Mouse (Mus musculus) c-Kit-positive CD71-positive TER-119-positive erythroid progenitor cells, embryonic 14.5 days (primary cell): ENCODE measurements around the gene Rad51b.

Experiments
- DNase-seq: peaks from one replicate; pipeline ENCODE4 v3.0.0-alpha.2; 2013; ENCODE audit warnings: low spot score

Gene Rad51b

GRCm38 (mm10) chr12:79531809-79532798 lies 235.0 kb downstream of the Rad51b start:
- no peak for DNase-seq

- no peak for DNase-seq
These were observed 237.7 kb downstream of the Rad51b start for GRCm38 (mm10) chr12:79534778-79535177.

DNA sequence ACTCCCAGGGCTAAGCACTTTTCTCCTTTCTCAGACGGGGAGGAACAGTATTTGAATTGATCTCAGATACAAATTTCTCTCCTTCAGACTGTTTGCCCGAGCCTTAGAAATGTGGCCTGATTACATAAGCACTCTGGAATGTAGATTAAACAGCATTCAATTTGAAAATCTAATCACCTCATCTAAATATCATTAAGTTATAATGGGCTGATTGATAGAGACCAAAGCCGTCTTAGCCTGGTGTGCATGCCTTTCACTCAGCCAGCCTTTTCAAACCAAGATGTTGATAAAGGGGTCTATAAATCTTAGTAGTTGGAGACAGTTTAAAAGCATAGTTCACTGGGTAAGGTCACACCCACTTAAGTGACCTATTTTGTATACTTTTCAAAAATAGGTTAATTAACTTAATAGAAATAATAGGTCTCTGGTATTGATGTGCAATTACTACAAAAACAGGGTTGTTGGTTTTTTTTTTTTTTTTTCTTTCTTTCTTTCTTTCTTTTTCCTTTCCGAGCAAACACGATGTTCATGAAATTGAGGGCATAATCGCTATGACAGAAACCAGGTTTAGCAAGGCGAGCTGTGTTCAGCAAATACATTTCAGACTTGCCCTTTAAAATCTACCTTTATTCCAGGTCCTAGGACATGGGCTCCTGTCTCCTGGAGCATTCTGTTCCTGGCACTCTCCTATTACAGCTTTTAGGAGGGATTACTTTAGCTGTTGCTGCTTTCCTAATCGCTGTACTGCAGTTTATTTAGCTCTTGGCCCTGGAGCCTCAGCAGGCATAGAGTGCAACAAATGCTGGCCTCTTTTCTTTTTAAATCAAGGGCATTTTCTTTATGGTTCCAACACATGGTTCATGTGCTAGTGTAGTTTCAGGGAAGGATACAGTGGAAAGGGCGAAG lies 238.7 kb downstream of the Rad51b start:
- DNase-seq: no peak

- no peak for DNase-seq
These were observed 243.1 kb downstream of the Rad51b start for GRCm38 (mm10) chr12:79540176-79540575.

DNA sequence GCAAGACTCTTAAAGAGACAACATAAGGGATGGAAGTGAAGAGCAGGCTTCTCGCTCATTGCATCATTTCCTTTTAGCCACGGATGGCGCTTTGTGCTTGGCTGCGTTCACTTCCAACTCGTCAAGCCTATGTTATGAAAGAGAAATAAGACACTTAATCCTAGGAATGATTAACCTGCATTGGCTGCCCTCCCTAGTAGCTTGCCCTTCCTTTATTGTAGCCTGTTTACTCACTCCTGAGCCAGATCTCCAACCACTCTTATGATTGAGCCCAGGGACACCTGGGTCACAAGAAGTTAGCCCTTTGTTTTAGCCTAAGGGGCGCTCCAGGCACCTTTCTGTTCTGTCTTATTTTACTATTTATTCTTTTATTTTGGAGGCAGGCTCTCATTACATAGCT lies 244.5 kb downstream of the Rad51b start:
- no peak for DNase-seq

GRCm38 (mm10) chr12:79545063-79545462 lies 248.0 kb downstream of the Rad51b start:
- no peak for DNase-seq

- DNase-seq: no peak
These were observed 250.5 kb downstream of the Rad51b start for GRCm38 (mm10) chr12:79547556-79547955.

DNA sequence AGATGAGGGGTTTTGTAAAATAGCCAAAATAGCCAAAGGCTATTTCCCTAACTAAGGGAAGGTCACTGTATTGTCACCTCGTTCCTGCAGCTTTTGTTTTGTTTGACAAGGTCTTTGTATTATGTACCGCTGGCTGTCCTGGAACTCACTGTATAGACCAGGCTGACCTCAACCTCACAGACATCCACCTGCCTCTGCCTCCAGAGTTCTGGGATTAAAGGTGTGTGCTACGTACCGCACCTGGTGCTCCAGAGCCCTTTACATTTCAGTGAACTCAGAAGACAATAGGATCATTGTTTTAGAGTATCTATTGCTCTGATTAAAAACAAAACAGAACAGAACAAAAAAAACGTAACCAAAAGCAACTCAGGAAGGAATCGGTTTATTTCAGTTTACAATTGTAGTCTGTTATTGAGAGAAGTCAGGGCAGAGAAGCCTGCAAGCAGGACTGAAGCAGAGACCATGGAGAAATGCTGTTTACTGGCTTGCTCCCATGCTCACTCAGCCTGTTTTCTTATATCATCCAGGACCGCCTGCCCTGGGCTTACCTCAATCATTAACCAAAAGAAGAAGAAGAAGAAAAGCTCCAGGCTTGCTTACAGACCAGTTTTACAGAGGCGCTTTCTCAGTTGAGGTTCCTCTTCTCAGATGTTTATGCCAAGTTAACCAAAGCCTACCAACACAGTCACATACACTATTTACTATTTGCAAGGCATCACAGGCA lies 251.7 kb downstream of the Rad51b start:
- no peak for DNase-seq

DNA sequence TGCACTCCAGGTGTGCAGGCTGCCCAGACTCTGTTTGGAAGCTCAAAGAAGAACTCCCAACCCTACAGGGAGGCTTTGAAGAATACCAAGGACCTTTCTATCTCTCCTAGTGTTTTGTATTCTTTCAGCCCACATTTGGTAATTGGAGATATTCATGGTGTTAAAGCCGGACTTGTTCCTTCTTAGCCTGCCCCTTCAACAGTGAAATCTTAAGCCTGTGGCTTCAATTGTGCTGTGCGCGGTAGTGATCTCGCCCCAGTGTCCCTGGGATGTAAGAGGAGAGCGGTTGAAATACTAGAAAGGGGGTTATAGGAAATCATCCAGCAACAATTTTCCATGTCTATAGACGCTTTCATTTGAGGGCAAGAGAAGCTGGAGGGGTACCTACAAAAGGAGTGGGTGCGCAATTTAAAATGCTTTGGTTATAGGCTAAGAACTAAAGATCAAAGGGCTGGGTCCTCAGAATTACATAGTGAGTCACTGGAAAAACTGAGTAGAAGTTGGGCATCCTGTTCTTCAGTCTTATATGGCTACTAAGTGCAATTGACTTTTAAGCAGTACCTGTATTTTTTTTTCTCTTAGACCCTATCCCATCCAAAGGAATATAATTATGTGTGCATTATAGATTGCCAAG lies 253.1 kb downstream of the Rad51b start:
- no peak for DNase-seq

DNA sequence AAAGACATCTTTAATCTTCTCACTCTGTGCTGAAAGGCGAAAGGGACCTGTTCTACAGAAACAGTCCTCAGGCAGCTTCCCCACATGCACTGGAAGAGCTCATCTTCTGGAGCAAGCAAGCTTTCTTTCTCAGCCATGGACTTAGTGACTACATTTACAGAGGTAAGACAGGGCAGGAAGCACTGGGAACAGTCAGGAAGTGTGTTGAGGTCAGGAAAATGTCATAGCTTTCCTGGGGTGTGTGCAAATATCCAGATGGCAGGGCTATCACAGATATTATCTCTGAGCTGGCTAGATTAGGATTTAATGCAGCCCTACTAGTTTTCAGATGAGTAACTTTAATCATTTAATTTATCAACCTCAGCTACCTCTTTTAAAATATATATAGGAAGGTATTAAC lies 254.2 kb downstream of the Rad51b start:
- no peak for DNase-seq

DNA sequence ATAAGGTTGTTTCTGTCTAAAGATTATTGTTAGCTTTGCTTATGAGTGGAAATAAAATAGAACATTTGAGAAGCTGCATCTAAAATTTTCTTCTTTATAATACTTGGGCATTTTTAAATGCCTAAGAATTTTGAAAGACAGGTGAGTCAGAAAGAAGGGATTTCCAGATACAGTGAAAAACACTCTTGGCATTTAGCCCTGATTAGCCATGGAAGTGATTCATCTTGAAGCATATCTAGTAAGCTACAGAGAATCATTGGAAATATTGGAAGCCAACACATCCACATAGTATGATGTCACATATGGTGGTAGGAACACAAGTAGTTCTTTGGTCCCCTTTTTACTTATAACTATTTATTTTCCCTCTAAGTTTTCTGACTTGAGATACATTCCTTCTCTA lies 256.0 kb downstream of the Rad51b start:
- no peak for DNase-seq

DNA sequence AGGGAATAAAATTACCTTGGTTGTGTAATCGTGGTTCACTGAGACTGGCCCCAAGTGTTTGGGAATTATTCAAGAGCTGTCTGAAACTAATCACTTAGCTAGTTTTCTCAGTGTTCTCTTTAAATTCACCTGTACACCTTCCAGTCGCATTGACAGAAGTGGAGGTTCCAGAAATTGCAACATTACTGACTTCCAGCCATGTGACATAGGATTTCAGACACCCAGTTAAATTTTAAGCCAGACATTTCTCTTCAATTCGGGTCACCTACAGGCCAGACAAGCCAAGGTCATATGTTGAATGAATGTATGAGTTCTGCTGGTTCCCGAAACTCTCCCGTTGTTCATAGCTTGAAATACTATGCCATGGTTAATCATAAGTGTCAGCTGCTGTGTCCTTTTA lies 260.8 kb downstream of the Rad51b start:
- no peak for DNase-seq

GRCm38 (mm10) chr12:79558711-79559110 lies 261.6 kb downstream of the Rad51b start:
- DNase-seq: no peak

GRCm38 (mm10) chr12:79559410-79560015 lies 262.4 kb downstream of the Rad51b start:
- no peak for DNase-seq

GRCm38 (mm10) chr12:79560084-79560699 lies 263.1 kb downstream of the Rad51b start:
- peak; percentile 11 for DNase-seq

GRCm38 (mm10) chr12:79560893-79561292 lies 263.8 kb downstream of the Rad51b start:
- no peak for DNase-seq

GRCm38 (mm10) chr12:79574159-79575040 lies 277.3 kb downstream of the Rad51b start:
- no peak for DNase-seq

- no peak for DNase-seq
These were observed 278.0 kb downstream of the Rad51b start for GRCm38 (mm10) chr12:79575041-79575541.

GRCm38 (mm10) chr12:79577525-79577924 lies 280.4 kb downstream of the Rad51b start:
- no peak for DNase-seq
